Mouse (Mus musculus) liver, adult 10 weeks (tissue): ENCODE results near the gene Ttc1. TPM values are rescaled to one million over a fixed set of nuclear protein-coding genes. Genes with fewer than 3 reads are reported as not detected.

Source experiments
- polyA plus RNA-seq: library from polyadenylated mRNA; stranded (reverse); fragments of 350-450 nt; fragmentation: Illumina TruSeq; extraction: RNeasy Lipid Tissue Mini Kit (QIAGEN cat#74804); gene quantifications from one replicate; pipeline ENCODE4 v1.2.3, GENCODE M21; 2014; ENCODE audit warnings: low read depth, low replicate concordance

The Ttc1 gene
- 28.7 TPM for polyA plus RNA-seq

DNA sequence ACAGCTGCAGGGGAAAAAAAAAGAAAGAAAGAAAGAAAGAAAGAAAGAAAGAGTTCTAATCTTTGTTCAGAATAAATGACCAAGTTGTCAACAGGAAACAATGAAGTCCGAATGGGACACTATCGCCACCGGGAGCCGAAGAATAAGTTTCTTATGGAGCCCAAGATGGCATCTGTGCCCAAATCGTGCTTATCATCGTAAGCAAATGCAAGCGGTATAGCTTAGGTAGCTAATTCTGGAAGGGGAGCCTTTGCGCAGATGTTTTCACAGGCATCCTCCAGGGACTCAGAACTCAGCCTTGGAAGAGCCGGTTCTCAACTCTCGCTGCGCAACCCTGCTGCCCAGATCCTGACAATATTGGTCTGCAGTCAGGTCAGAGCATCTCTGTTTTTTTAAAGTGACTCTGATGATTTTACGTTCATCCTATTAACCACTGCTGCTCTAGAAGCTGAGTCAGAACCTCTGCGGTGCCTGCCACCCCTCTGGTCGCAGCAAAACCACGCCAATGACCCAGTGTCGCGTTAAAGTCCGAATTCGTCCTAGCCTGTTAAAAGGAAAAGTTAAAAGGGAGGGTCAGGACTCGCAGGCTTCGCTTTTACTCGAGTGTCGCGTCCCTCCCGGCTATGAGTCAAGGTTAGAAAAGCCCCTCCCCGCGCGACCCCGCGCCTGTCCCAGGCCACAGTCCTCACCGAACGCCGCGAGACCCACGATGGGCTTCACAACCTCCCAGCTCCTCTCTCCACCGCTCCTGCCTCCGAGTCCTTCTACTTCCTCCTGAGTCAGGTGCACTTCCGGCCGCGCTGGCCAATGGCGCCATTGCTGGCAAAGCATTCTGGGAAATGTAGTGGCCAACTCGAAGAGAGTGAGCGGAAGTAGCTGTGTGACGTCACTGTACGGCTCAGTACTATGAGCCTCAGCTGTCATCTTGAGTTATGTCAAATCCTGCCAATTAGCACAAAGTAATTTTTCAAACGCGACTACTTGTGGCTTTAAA, at the start of gene Ttc1:
TSS of gene Ttc1 (minus strand) at position 776 of the 994 bp plus-strand sequence.

DNA sequence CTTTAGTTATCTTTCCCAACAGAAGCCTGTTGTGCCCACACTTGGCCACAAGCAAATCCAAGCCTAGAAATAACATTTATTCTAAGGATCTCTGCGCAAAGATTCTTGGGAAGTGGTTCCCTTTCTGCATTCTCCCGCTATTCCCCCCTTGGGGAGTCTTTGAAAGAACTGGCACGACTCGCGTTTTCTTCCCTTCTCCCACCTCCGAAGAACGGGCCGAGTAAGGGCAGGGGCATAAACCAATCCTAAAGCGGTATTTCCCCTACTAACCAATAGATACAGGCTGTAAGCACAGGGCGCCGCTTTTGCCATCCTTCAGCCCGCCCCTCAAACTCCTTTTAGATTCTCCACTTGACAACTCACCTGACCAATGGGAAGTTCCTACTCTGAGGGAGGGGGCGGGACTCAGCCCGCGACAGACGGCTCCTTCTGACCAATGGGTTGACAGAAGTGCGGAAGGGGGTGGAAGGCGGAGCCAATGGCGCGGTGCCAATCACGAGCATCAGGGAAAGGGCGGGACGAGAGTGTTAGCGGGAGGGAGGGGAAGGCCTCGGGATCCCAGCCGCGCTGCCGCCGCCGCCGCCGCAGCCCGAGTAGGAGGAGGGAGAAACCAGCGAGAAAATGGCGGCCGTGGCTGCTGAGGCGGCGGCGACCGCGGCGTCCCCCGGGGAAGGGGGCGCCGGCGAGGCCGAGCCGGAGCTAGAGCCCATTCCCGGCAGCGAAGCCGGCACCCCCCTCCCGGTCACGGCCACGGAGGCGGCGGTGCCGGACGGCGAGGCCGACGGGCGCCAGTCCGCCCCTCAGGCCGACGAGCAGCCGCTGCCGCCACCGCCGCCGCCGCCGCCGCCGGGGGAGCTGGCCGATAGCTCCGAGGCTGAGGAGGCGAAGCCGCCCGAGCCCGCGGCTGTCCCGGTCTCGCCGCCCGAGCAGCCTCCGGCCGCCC, 66.1 kb downstream of the Ttc1 start, which contains the start of gene Pwwp2a:
TSS of gene Pwwp2a (plus strand) at position 527 of the 943 bp plus-strand sequence.

Other genes with a start within 250 kb of the Ttc1 start
- 0.32 TPM for gene Ccnjl, start 219.2 kb downstream of the Ttc1 start, polyA plus RNA-seq
- gene 4933415A04Rik, start 161.0 kb downstream of the Ttc1 start, polyA plus RNA-seq, result not detected
- gene Fabp6, start 146.5 kb downstream of the Ttc1 start, polyA plus RNA-seq, result not detected
- 13.8 TPM for gene Pwwp2a, start 66.0 kb downstream of the Ttc1 start, polyA plus RNA-seq
- gene Adra1b, start 153.2 kb upstream of the Ttc1 start, polyA plus RNA-seq, result 13.1 TPM